Mouse (Mus musculus): ENCODE measurements at regions not wholly inside any gene's neighbourhood (a gene's known extent, or its start where the extent isn't known, plus 50 kb on each side); places are given as distances from the start of the nearest gene placed in this dataset.

DNA sequence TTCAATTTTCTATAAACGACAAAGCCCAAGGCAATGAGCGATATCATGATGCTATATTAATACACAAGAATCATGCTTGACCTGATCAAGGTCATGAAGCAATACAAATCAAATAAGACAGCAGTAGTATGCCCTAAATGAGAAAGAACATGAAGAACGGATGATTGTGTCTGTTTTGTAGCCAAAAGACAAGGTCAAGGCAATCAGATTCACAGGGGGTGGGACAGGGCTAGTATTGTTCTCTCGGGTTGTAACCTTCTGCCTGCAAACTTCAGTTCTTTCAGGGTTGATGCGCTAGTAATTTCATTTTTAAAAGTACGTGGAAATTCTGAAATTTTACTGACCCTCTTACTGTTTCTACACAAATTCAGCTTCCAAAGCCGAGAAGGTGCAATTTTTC lies 206.7 kb downstream of the Arl4a start:
- ATAC-seq = no peak

DNA sequence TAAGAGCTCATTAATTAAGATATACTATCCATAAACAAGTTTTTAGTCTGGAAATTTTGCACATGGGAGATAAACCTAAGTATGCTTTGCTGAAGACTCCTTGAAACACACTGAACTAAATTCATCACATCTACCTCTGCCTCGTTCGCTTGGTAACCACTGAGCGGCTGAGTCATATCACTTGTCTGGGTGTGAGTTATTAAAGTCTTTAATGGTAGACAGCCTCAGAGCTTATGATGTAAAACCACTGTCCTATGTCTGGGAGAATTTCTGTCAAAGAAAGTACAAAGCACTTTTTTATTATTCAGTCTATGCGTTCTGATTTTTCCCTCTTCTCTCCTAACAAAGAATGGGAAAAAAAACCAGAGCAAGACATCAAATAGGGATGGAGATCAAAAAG lies 207.3 kb downstream of the Arl4a start:
- no peak for ATAC-seq

DNA sequence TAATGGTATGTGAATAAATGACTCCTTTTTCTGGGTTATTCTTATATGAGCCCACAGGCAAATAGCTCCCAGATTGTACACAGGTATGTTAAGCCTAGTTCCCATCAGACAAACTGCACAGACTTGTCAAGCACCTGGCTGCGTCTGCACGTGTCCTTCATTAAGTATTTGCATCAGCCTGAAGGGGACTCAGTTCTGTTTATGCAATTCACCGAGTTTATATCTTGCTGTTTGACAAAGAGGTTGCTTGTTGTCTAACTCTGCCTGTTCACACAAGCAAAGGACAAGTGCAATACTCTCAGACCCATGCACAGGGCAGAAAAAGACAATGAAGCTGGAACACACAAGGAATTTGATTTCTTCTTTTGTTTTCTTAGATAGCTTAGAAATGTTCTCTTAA lies 215.2 kb downstream of the Arl4a start:
- ATAC-seq = no peak

DNA sequence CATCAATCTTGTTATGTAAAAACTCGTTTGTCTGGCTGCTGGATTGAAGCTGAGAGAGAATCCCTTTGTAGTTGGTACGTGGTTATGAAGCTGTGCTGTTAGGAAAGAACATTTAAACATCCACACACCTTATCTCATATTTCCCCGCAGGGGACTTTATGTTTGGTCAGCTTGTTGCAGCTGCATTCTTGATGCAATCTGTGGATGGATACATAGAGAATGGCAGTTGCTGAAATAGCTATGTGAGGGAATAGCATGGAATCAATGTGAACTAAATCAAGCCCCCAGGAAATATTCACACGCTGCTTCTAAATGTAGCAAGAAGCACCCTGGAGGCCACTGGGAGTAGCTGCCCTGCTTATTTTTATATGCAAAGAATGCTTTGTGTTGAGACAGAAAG lies 236.3 kb downstream of the Arl4a start:
- ATAC-seq = no peak

DNA sequence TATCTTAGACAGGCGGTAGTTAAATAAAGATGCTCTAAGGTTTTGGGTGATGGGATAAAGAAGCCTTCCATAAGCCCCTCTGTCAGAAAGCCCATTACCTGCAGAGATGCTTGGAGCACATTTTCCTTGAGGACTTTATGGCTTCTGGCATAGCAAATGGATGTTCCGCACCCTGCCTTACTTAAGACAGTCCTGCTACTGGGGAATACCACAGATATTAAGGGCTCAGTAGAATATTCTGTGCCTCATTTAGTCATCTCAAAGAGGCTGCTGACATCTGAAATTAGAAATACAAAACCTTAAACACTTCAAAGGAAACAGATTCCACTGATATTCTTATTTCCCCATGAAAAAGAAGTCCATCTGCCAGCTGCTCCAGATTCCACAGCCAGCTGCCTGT lies 240.0 kb downstream of the Arl4a start:
- no peak for ATAC-seq

DNA sequence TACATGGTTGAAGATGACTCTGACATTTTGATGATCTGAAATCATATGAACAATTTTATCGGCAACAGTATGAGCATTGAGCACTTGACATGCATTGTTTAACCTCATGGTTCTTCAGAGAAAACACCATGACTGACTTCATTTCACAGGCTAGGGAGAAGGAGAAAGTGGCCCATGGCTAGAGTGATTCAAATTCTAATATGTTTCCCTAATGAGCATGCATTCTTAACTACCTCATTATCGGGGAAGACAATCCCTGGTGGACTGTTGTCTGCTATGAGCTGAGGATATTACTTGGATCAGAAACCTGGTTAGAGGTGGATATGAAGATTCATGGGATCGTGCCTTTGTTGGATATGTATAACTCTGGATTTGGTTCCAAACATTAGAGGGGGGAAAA lies 240.9 kb downstream of the Arl4a start:
- no peak for ATAC-seq

DNA sequence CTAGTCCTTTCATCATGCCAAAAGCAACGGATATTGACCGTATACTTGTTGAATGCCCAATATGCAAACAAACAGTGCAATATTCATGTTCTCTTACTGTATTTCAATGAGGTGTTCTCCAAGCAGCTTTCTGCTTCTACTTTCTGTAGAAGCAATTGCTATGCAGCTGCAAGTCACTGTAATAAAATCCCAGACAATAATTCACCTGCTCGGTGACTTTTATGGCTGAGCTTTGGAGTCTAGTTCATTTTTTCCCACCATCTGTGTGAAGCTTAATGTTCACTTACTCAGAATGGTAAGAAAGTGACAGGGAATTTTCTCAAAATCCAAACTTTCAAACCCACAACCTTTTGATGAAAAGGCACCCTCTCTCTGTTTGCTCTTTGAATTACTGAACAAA lies 252.8 kb downstream of the Arl4a start:
- no peak for ATAC-seq

DNA sequence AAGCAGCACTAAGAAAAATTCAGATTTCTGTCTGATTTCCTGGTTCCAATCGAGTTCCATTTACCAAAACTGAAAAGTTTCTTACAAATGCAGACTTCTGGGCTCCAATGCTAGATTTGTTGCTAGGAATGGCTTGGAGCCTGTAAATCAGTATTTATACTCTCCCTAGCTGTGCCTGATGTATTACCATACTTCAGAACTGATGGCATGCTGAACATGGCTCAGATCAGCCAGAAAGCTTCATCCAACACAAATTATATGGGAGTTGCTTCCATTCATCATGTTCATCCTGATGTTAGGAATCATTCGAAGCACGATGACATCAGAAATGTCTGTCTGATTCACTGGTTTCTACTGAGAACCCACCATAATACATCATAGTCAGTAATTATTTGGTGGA lies 253.3 kb downstream of the Arl4a start:
- ATAC-seq = no peak

DNA sequence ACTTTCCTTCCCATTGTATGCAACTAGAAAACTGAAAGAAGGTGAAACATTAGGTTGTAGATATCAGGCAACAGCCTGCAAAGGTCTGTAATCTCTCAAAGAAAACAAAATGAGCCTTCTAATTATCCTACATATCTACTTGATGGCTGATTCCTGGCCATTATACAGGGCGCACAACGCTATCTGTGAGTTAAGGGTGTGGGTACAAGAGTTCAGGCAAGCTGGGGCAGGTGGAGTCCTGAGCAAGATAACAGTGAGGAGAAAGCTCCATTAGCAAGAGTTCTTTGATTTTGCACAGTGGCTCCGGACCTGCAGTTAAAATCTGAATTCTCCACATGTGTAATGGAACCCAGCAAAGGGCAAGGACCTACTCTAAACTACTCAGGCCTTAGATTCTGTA lies 261.7 kb downstream of the Arl4a start:
- no peak for ATAC-seq

DNA sequence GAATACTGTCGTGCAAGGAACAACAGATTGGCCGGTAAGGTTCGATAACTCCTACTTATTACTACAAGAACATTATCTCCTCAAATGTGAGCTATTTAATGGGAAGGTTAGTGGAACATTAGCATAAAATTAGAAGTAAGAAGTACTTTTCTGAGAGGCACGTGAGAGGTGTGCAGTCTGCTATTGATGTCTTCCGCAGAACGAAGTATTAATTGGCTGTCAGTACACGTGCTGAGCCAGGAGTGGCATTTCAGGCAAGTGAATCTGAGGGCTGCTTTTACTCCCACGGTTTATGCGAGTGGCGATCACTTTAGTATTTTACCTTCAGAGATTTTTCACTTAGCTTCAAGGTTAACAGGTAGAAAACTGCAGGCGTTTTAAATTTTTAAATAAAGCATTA lies 270.8 kb downstream of the Arl4a start:
- ATAC-seq = no peak

DNA sequence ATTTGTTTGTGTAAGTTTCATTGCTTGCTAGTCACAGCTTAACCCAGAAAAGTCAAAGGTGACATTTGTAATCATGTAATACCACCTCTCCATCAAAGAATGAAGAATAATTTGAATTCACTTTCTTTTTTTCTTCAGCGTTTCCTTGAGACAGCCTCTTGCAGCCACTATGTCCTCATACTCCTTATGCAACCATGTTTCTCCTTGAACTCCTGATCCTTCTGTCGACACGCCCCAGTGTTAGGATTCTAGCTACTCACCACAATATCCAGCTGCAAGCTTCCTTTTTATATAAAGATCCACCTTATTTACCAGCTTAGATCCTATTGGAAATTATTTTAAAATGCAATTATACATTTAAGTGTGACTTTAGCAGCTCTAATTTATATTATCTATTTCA lies 274.3 kb downstream of the Arl4a start:
- ATAC-seq = no peak

DNA sequence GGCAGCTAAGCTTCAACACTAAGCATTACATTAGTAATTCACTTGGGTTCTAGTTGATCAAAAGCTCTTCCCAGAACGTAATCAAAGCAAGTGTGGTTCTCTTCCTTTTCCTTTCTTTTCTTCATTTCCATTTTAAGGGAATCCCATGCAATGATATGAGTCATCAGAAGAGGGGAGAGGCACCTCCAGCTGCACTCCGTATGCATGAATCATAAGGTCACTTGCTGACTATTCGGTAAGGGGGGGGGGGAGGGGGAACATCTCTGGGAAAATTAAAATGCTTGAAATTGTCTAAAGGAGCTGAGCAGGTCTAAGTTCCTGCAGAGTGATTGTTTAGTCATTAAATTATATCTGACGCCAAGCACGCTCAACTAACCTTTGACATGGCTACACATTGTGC lies 275.9 kb downstream of the Arl4a start:
- no peak for ATAC-seq

DNA sequence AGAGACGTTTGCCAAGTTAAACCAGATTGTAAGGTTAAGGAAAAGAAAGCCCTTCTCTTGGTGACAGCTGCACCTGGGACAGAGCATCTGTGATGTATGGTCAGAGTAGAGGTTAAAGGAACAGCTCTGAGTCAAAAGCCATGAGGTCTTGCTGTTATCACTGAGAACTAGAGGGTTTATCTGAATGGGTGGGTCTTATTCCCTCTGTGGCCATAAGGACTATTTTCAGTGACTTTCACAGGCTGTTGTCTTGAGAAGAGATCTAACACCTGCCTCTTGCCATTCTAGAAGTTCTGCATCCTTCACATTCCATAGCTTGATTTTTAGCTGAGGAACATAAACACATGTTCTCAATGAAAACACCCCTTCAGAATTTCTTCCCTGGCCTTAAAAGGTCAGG lies 276.5 kb downstream of the Arl4a start:
- ATAC-seq = no peak

DNA sequence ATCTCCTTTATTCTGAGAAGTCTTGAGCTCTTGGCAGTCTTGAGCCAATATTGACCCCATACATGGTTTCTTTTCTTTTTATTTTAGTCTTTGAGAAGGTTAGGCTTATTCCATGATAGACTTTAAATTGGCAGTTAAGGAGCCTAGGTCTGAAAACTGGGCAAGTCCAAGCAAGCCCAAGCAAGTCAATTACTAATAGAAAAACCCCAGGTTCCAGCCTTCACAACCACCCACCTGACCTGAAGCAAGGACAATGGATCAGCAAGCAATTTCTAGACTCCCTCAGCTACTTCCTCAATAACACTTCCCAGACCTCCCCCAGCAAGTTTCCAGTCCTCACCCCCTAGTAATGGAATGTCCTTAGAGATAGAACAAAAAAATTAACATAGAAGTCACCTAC lies 279.9 kb downstream of the Arl4a start:
- ATAC-seq = no peak

DNA sequence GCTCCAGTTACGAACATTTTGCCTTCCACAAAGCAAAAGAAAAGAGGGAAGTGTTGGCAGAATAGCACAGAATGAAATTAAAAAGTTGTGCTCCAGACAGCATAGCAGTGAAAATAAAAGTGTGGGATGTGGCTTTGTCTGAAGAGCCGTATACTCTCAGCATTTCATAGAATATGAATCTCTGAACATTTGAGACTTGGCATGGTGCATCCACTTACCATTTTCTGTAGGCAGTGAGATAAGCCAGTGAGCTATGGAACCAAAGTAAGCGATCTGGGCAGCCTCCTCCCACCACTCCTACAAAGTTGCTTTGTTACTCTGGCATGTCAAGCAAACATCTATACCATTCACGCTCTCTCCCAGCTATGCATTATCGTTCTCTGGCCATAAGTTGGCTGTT lies 286.0 kb downstream of the Arl4a start:
- no peak for ATAC-seq

DNA sequence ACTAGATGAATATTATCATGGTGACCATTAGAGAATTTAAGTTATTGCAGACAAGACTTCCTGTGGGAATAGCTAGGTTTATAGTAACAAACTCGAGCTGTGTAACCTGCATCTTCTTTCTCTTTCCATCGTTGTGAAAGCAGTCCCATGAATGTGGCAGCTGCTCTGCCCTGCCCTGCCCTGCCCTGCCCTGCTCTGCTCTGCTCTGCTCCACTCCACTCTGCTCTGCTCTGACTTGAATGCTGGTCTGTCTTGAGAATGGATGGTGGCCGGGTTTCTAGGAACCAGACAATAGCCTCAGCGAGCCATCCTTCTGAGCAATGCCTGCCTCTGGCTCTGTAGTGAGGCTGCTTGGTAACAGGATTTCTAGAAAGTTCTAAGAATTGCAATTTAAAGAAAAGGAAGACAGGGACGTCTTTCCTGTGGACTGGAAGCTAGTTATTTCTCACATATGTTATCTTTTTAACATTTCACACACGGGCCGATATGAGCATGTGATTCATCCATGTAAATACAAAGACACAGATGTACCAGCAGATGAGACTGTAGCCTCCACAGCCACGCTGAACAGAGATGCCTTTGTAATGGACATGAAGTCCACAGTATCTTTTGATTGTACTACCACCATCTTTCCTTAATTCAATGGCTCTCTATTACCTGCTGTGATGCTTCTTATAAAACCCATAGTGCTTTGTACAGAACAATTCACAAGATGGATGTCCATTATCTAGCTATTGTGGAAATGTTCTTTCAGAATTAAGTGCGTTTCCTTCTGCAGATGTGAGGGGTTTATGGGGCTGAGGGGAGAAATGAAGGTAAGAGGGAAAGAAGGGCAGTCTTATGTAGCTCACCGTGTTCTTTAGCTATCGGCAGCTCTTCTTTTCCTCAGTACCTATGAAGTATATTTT lies 295.4 kb downstream of the Arl4a start:
- no peak for ATAC-seq

DNA sequence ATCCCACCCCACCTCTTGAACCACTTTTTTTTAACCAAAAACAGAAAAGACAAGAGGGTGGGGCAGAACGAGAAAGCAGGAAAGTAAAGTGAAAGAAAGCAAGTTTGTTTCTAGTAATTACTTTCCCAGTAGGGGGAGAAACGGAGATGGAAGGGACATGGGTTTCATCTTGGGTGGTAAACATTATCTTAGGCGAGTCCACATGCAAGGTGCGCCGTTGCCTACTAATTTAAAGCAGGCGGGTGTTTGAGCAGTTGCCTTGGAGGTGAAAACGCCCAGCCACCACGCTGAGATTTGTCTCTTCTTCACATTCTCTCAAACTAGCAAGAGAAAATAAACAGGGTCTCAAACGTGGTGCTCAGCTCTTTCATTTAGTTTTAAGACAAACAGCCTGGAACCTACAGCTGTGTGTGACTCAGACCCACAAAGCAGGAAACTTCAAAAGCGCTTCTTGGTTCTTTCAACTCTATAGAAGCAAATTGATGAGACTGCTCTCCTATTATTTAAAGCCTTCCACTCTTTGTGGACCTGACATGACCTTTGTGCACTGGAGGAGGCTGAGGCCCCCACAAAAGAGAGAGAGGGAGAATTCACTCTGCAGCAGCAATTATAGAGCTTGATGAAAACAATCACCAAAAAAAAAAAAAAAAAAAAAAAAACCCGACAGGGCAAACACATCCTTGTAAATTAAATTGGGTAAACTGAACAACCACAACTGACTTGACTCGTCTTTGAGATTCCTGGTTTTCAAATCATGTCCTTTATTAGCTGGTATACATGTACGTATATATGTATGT lies 296.6 kb downstream of the Arl4a start:
- no peak for ATAC-seq

DNA sequence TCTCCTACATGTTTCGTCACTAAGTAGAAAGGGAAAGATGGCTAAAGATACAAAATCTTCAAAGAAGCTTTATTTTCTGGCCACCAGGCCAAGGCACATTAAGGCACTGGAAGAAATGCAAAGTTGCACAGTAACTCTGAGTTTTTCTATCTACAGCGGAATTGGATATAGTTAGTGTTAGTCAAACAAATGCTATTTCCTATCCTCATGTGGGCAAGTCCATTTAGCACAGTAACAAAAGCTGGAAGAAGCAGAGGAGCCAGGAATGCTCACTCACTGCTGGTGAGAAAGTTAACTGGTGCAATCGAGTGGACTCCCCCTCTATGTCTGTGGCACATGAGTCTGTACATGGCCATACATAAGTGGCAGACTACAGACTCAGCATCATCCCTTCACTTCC lies 300.9 kb downstream of the Arl4a start:
- ATAC-seq = no peak

DNA sequence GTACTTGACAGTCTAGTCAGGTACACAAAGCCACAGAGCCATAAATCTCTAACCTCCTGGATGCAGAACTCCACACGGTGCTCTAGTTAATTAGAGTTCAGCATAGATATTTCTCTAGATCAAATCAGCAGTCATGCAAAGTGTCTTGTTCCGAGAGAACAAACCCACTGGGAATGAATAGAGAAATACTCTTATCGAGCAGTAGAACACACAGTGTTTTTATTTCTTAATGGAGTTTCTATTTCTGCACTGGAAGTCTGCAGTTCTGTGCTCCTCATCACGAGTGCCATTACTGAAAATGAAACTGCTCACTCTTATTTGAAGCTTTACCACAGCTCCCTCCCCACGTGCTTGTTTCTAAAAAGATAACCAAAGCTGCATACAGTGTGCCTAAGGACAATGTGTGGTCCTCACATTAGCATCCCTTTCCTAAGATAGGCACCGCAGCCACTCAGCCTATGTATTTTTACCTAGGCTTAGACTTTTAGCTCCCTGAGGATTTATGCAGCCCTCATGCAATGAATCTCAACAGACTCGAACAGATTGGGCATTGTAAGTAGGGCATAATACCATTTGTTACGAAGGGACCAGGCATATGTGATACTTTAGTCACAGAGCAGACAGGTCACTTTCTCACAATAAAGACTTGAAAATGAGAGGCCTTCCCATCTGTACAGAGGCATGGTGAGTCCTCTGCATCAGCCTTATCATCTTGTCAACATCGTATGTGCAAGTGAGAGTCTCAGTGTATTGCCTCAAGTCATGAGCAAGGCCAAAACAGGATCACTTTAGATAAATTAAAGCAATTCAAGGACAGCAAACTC lies 301.5 kb downstream of the Arl4a start:
- ATAC-seq = no peak

DNA sequence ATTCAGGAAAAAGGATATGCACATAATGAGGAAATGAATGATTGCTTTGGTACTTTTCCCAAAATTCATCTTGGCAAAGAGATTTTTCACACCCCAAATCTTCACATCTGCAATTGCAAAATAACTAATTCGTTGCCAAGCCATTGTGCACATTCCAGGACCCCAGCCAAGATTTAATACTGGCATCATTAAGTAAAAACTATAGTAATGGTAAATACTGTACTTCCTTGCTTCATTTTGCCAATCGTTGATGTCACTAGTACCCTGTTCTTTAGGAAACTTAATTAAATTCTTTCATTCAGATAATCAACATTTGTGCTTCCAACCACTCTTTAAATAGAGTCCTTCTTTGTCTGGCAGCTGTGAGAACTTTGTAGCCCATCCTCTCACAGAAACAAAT lies 303.6 kb downstream of the Arl4a start:
- no peak for ATAC-seq

DNA sequence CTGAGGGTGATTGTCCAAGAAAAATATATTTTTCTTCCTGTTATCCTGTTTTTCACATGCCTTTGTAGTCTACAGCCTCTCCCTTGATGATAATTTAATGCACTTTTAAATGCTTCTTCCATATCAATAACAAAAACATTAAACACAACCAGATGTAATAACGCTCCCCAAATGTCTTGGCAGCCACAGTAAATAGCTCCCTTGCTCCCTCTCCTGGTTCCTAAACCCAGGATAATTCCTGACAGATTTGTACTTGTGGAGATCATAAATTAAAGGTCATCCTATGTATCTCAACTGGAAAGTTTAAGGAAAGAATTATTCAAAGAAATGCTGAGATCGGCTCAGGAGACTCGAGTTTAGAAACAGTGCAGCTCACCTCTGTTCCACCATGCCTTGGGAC lies 306.6 kb downstream of the Arl4a start:
- ATAC-seq = no peak

DNA sequence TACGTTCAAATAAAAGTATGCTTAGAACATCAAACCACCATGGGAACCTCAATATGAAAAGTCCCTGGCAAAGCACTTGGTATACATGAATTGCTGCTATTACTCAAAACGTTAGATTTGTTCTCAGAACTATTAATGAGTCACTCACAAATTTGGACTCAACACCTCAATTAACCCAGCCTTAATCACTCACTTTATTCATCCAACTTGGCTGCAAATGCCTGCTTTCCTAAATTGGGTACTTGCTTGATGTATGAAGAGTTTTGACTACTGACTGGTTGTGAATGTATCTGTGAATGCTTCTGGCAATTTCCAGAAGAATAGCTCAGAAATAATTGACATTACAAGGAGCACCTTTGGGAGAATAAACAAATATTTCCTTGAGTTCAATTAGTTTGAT lies 308.6 kb downstream of the Arl4a start:
- ATAC-seq = no peak

DNA sequence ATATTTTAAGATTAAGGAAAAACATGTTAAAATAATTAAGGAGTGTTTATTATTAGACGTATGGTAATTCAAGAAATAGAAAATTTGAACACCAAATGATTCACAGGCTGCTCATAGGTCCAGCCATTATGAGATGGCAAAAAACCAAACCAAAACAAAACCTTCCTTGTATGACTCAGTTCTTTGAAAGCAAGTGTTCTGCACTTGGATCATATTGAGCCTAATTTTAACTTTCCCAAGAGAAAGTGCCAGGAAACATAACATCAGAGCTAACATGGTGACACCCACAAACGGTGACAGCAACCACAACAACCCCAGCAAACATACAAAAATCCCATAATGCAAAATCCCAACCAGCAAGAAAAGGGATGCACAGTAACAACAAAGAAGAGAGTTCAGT lies 313.7 kb downstream of the Arl4a start:
- ATAC-seq = no peak
